ENCODE assay signal across 8 mouse cellular contexts in the genomic region with DNA sequence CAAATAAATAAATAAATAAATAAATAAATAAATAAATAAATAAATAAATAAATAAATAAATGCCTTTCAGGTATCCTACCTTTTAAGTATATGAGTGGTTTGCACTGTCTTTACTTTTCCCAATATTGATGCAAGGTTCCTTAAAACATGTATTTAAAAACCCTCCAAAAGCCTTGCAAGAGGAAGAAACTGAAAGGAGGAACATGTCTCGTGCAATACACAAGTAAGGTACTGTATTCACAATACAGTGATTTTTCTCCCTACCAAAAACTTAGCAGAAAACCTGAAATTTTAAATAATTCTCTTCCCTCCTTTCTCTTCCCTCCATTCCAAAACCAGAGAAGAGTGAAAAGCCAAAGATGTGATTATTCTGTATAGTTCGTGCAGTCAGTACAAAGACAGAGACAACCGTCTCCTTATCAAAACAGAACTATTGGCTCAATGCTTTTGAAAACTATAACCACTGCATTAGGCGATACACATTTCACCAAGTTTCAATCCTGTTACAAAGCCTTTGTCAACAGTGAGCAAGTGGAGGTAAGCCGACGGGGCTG. TPM values are rescaled to one million over a fixed set of nuclear protein-coding genes. Genes with fewer than 3 reads are reported as not detected.
DNase-seq lines count a peak whose midpoint lies in the region; ATAC-seq and TF ChIP-seq lines count a peak whose summit lies in the region.

No protein-coding gene starts in this region.

- peak overlapping the region; percentile 83 for H3K4me2 ChIP-seq in limb, embryonic 13.5 days (replicated peaks)
- H3K4me2 ChIP-seq in stomach, embryonic 15.5 days, result peak overlapping the region; percentile 83

- H3K4me3 ChIP-seq in spleen, adult 2 months (ENCODE audit: extremely low read depth, insufficient read depth, insufficient read length), result peak overlapping the region; percentile 93
- H3K4me3 ChIP-seq in embryonic facial prominence, embryonic 10.5 days, result peak overlapping the region; percentile 93
- H3K4me3 ChIP-seq in limb, embryonic 13.5 days, result peak overlapping the region; percentile 90
- H3K4me3 ChIP-seq in stomach, embryonic 15.5 days (replicated peaks), result peak overlapping the region; percentile 97

- no peaks in the 10 kb centered on the region for H3K36me3 ChIP-seq in spleen, adult 2 months (ENCODE audit: control insufficient read depth, insufficient read depth, low read length)
- H3K36me3 ChIP-seq in embryonic facial prominence, embryonic 10.5 days (replicated peaks), result no peaks in the 10 kb centered on the region
- no peaks in the 10 kb centered on the region for H3K36me3 ChIP-seq in limb, embryonic 13.5 days
- no peaks in the 10 kb centered on the region for H3K36me3 ChIP-seq in stomach, embryonic 15.5 days

- H3K27ac ChIP-seq in spleen, adult 2 months (ENCODE audit: insufficient read depth, low read length), result peak overlapping the region; percentile 90
- H3K27ac ChIP-seq in embryonic facial prominence, embryonic 10.5 days (replicated peaks), result peak overlapping the region; percentile 89
- H3K27ac ChIP-seq in limb, embryonic 13.5 days, result peak overlapping the region; percentile 85; the same call in 1 of the 2 replicates
- H3K27ac ChIP-seq in stomach, embryonic 15.5 days, result peak overlapping the region; percentile 81; the same call in 1 of the 2 replicates

- peak overlapping the region; percentile 87 for H3K9ac ChIP-seq in limb, embryonic 13.5 days
- H3K9ac ChIP-seq in stomach, embryonic 15.5 days, result peak overlapping the region; percentile 77

- no peaks in the 10 kb centered on the region for H3K9me3 ChIP-seq in embryonic facial prominence, embryonic 10.5 days
- no peaks in the 10 kb centered on the region for H3K9me3 ChIP-seq in limb, embryonic 13.5 days
- no peaks in the 10 kb centered on the region for H3K9me3 ChIP-seq in stomach, embryonic 15.5 days

- no peak for TF ChIP-seq CTCF in spleen, adult 2 months (IDR thresholded peaks at IDR 0.05; ENCODE audit: extremely low read depth, insufficient read depth, insufficient read length, insufficient replicate concordance)

- ATAC-seq in limb, embryonic 13.5 days (ENCODE audit: low FRiP score, low read depth), result no peak
- no peak for ATAC-seq in stomach, embryonic 15.5 days (ENCODE audit: insufficient read depth, low FRiP score, low read depth)

- no peak for DNase-seq in spleen, adult 2 months (ENCODE audit: low read depth in 1 of 2, low spot score in 2 of 2)
- DNase-seq in spleen, adult 12 weeks (ENCODE audit: low spot score), result no peak
- no peak for DNase-seq in embryonic facial prominence, embryonic 10.5 days (ENCODE audit: low spot score)
- DNase-seq in layer of hippocampus, adult 11-12 months (ENCODE audit: low spot score), result no peak
- no peak for DNase-seq in adrenal gland, adult 18-20 months (ENCODE audit: low spot score in 2 of 2)
- DNase-seq in adrenal gland, adult 8-10 months, result no peak

- H3K27me3 ChIP-seq in spleen, adult 2 months (ENCODE audit: control insufficient read depth, insufficient read depth, low read length), result no peaks in the 10 kb centered on the region
- no peaks in the 10 kb centered on the region for H3K27me3 ChIP-seq in embryonic facial prominence, embryonic 10.5 days (replicated peaks; ENCODE audit: low read depth, poor library complexity, severe bottlenecking)
- no peaks in the 10 kb centered on the region for H3K27me3 ChIP-seq in limb, embryonic 13.5 days
- no peaks in the 10 kb centered on the region for H3K27me3 ChIP-seq in stomach, embryonic 15.5 days (replicated peaks)

- peaks cover 3% of the 10 kb centered on the region for H3K4me1 ChIP-seq in spleen, adult 2 months (ENCODE audit: control insufficient read depth, insufficient read depth, insufficient read length)
- peaks cover 14% of the 10 kb centered on the region; the same call in 1 of the 2 replicates for H3K4me1 ChIP-seq in embryonic facial prominence, embryonic 10.5 days
- peaks cover 6% of the 10 kb centered on the region for H3K4me1 ChIP-seq in limb, embryonic 13.5 days
- H3K4me1 ChIP-seq in stomach, embryonic 15.5 days, result 0 out of 2 replicates have a peak, but pooled peaks cover 3% of the 10 kb centered on the region

- WGBS in spleen, adult 2 months, result under 1% methylated on average over 6 of the region's 6 CpGs
- WGBS in embryonic facial prominence, embryonic 10.5 days, result 10% methylated on average over 6 of the region's 6 CpGs
- WGBS in limb, embryonic 13.5 days, result 7% methylated on average over 6 of the region's 6 CpGs
- 2% methylated on average over 6 of the region's 6 CpGs for WGBS in stomach, embryonic 15.5 days

- TF ChIP-seq POLR2A in spleen, adult 2 months (IDR thresholded peaks at IDR 0.05; ENCODE audit: low read depth, low read length), result no peak

RNA-seq across cellular contexts. Expression of a gene that starts 1.0 kb away (rescaled TPM):
- polyA plus RNA-seq in spleen, adult 2 months (2012; rRNA removed), result 5.8 and 6.2 TPM in 2 replicates
- polyA plus RNA-seq in embryonic facial prominence, embryonic 10.5 days (2016; fragmentation: Nextera tagmentation; extraction: Ambion mirVana), result 8.2 and 8.4 TPM in 2 replicates
- polyA plus RNA-seq in limb, embryonic 13.5 days (2015; fragmentation: Nextera tagmentation; extraction: Ambion mirVana), result 8.8 and 10.0 TPM in 2 replicates
- polyA plus RNA-seq in stomach, embryonic 15.5 days (2015; fragmentation: Nextera tagmentation; extraction: Ambion mirVana), result 8.1 and 8.9 TPM in 2 replicates
- 10 to 100 TPM; 31.6 to 43.2 TPM for total RNA-seq in adrenal gland, adult 18-20 months (2021)
- total RNA-seq in adrenal gland, adult 8-10 months (2022), result 10 to 100 TPM; 47.8 to 56.6 (median 50.9) TPM
